Mouse (Mus musculus) hindbrain, postnatal 0 days (tissue): Measurements from ENCODE around the gene Nptxr. TPM values are rescaled to one million over a fixed set of nuclear protein-coding genes. Genes with fewer than 3 reads are reported as not detected.

Experiments used
- ATAC-seq: fragments of 200-750 bp; cut with Nextera tagmentation; 2 replicates; pipeline ENCODE4 v1.8.0; 2017; ENCODE audit warnings: mild to moderate bottlenecking, moderate TSS enrichment, moderate library complexity
- DNase-seq: peaks from one replicate; pipeline ENCODE4 v3.0.0-alpha.2; 2015; ENCODE audit warnings: low spot score
- H3K27ac ChIP-seq: fragments of 300-500 bp; sonication (generic); 2 replicates; pipeline ENCODE4 v1.5.1; 2014; ENCODE audit warnings: mild to moderate bottlenecking
- H3K27me3 ChIP-seq: fragments of 300-500 bp; sonication (generic); 2 replicates; pipeline ENCODE4 v1.6.1; 2014; ENCODE audit warnings: low read length, mixed read lengths; ENCODE audit not compliant: insufficient read depth
- H3K36me3 ChIP-seq: fragments of 300-500 bp; sonication (generic); 2 replicates; pipeline ENCODE4 v1.6.1; 2014; ENCODE audit warnings: low read length, mixed read lengths; ENCODE audit not compliant: insufficient read depth
- H3K4me1 ChIP-seq: fragments of 300-500 bp; sonication (generic); 2 replicates; pipeline ENCODE4 v1.6.1; 2014; ENCODE audit warnings: antibody characterized with exemption, low read length, mixed read lengths; ENCODE audit not compliant: insufficient read depth
- H3K4me2 ChIP-seq: fragments of 300-500 bp; sonication (generic); 2 replicates; pipeline ENCODE4 v1.6.1; 2014; ENCODE audit warnings: low read depth, mild to moderate bottlenecking, low read length, moderate library complexity, mixed read lengths
- H3K4me3 ChIP-seq: fragments of 300-500 bp; sonication (generic); 2 replicates; pipeline ENCODE4 v1.5.1; 2014; ENCODE audit warnings: low read length
- H3K9ac ChIP-seq: fragments of 300-500 bp; sonication (generic); replicated peaks from 2 replicates; pipeline ENCODE4 v1.6.1; 2014; ENCODE audit warnings: mild to moderate bottlenecking, low read length, moderate library complexity, mixed read lengths
- H3K9me3 ChIP-seq: fragments of 300-500 bp; sonication (generic); 2 replicates; pipeline ENCODE4 v1.6.1; 2016; ENCODE audit warnings: low read length, mixed read lengths
- CTCF ChIP-seq: IDR thresholded peaks from 2 replicates; pipeline ENCODE4 v1.5.1; 2016; ENCODE audit warnings: antibody characterized with exemption, control low read depth, low read depth
- WGBS: fragments of 180-500 bp; shearing (Covaris S2); extraction: QIAGEN DNeasy Blood & Tissue Kit; methylation state at CpG from one replicate; pipeline ENCODE4 v1.1.7; 2014; 5-methylcytosine and 5-hydroxymethylcytosine counted together
- polyA plus RNA-seq: library from polyadenylated mRNA; unstranded; fragments of >200 nt; fragmentation: Nextera tagmentation; extraction: Ambion mirVana; gene quantifications from 2 replicates; pipeline ENCODE4 v1.2.1, GENCODE M21; 2015
- total RNA-seq: library from RNA; depleted of rRNA; stranded (reverse); fragments of >200 nt; gene quantifications from 2 replicates; pipeline ENCODE4 v1.2.3, GENCODE M21; 2014

Nptxr gene
- total and polyA plus RNA-seq, 2 experiments from 2014 or later = 68.5 to 226 TPM

DNA sequence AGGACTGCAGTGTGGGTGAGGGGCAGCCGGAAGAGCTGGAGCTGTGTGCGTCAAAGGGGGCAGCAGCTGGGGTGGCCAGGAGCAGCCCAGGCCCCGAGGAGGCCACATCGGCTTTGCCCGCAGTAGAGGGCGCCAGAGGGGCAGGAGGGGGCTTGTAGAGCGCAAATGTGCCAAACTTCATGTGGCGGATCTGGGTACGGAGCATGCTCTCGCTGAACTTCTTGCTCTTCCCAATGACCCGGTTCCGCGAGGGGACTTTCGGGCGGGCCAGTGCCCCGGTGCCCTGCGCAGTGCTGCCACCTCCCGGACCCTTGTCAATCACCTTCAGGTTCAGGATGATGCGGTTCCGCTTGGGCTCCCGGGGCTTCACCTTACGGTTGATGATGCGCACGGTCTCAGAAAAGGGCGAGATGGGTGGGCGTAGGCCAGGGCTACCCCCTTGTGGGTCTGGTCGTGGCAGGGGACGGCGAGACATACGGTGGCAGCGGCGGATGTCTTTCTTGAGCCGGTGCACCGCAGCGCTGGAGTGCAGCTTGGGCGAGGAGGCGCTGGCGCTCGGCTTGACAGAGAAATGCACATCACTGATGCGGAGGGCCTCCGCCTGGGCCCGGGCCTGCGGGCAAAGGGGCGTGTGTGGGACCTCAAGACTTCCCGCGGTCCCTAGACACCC lies 23.9 kb upstream of the Nptxr start:
- H3K27ac ChIP-seq = no peak overlapping the region
- H3K27me3 ChIP-seq = no peaks in the 10 kb centered on the region
- 63% methylated on average over 46 of the region's 46 CpGs for WGBS
- no peak; the same call in 1 of the 2 replicates for ATAC-seq
- no peak overlapping the region for H3K4me3 ChIP-seq
- peak; percentile 67 for TF ChIP-seq CTCF
- no peaks in the 10 kb centered on the region for H3K9me3 ChIP-seq
- H3K9ac ChIP-seq = 0 out of 2 replicates have a peak overlapping the region, but pooled peaks have one; percentile 17
- no peaks in the 10 kb centered on the region; the same call in 1 of the 2 replicates for H3K36me3 ChIP-seq
- H3K4me1 ChIP-seq = peaks cover 17% of the 10 kb centered on the region
- H3K4me2 ChIP-seq = peak overlapping the region; percentile 34
- DNase-seq = peak; percentile 67

DNA sequence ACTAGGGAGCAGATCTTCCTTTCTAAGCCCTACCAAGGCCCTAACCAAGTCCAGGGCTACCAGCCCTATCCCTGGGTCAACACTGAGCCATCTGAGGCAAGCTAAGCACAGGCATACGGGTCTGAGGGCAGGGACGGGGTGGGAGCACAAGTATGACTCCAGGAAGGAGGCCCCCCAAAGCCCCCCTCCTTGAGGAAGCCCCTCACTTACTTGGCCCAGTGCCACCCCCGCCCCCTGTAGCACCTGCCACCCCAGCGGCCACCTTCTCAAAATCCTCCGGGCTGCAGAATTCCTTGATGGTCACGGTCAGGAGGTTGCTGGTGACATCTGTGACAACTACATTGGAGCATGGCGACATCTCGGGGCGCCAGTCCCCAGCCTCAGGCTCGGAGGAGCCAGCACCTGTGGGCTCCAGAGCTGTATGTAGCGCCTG lies 23.2 kb upstream of the Nptxr start:
- Histone ChIP-seq H3K9me3 (no peaks in the 10 kb centered on the region), H3K36me3 (peaks cover 6% of the 10 kb centered on the region; the same call in 1 of the 2 replicates), H3K4me2 (peak overlapping the region; percentile 34; the same call in 1 of the 2 replicates), H3K4me3 (no peak overlapping the region), H3K27ac (no peak overlapping the region), H3K9ac (0 out of 2 replicates have a peak overlapping the region, but pooled peaks have one; percentile 24), H3K27me3 (no peaks in the 10 kb centered on the region), H3K4me1 (peaks cover 12% of the 10 kb centered on the region)
- DNase-seq = no peak
- ATAC-seq = no peak
- WGBS = 66% methylated on average over 11 of the region's 11 CpGs
- no peak for TF ChIP-seq CTCF

DNA sequence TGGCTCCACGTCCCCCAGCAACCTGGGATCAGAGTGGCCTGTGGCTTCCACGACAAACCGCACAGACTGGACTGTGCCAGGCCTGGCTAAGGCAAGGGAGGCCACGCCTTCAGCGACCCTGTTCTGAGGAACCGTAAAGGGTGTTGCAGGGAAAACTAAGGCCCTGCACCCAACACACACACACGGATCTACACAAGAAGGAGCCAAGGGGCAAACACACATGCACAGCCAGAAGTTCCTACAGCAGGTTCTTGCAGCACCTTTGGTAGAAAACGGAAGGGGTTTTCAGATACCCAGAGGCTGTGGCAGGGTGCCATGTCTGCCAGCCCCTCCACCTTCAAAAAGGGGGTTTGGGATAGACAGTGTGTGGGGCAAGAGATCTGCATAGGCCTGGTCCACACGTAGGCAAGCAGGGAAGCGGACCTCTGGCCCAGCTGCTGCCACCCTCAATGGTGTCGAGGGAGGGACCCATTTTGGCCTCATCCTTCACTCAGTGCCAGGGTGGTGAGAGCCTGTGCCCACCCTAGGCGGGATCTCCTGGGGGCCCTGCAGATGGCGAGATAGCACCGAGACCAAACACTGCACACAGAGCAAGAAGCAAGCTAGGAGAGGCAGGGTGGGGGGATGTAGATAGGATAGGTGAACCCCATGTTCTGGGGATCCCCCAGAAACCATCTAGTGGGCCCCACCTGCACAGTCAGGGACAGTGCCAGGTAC lies 22.7 kb upstream of the Nptxr start:
- Histone ChIP-seq H3K4me1 (peaks cover 6% of the 10 kb centered on the region; the same call in 1 of the 2 replicates), H3K4me3 (no peak overlapping the region), H3K27ac (no peak overlapping the region; the same call in 1 of the 2 replicates), H3K4me2 (no peak overlapping the region), H3K27me3 (no peaks in the 10 kb centered on the region), H3K9ac (0 out of 2 replicates have a peak overlapping the region, but pooled peaks have one; percentile 24), H3K9me3 (no peaks in the 10 kb centered on the region), H3K36me3 (peaks cover 6% of the 10 kb centered on the region; the same call in 1 of the 2 replicates)
- no peak for ATAC-seq
- 73% methylated on average over 14 of the region's 14 CpGs for WGBS
- DNase-seq = no peak
- TF ChIP-seq CTCF = no peak

GRCm38 (mm10) chr15:79826221-79826935 lies 21.8 kb upstream of the Nptxr start:
- no peak for TF ChIP-seq CTCF
- no peak for DNase-seq
- H3K4me2 ChIP-seq = no peak overlapping the region
- H3K4me1 ChIP-seq = peaks cover 5% of the 10 kb centered on the region; the same call in 1 of the 2 replicates
- no peaks in the 10 kb centered on the region for H3K9me3 ChIP-seq
- H3K27ac ChIP-seq = no peak overlapping the region; the same call in 1 of the 2 replicates
- no peak overlapping the region for H3K9ac ChIP-seq
- no peak for ATAC-seq
- no peaks in the 10 kb centered on the region for H3K27me3 ChIP-seq
- 89% methylated on average over 9 of the region's 9 CpGs for WGBS
- H3K36me3 ChIP-seq = peaks cover 6% of the 10 kb centered on the region; the same call in 1 of the 2 replicates
- H3K4me3 ChIP-seq = no peak overlapping the region

DNA sequence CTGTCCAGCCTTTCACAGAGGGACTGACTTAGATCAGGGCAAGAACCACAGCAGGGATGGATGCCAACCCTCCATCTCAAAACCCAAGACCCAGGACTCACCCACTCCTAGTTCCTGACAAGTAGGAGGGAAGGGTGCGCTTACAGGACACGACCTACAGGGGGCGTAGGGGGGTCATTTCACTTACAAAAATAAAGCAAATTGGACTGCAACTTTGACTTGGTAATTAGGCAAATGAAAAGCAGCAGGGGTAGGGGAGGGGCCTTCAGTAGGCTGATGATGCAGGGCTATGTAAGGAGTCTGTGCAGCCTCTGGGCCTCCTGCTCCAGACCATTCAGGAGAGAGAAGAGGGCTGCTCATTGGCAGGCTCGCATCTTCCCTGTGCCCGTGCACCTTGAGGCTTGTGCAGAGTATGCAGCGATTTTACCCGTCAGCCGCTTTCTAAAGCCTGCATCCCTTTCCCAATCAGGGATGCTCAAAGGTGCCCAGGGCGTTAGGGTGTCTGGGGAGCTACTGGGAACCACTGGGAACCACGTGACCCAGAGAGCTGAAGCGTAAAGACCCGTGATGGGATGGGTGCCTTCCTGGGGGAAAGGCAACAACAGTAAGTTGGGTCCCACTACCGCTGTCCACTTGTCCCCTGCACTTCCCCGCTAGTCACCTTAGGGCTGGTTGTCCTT lies 20.7 kb upstream of the Nptxr start:
- peak; percentile 69 for DNase-seq

More for the DNA sequence above, 20.7 kb upstream of the Nptxr start:
- H3K27ac ChIP-seq = 0 out of 2 replicates have a peak overlapping the region, but pooled peaks have one; percentile 32
- 53% methylated on average over 14 of the region's 14 CpGs for WGBS
- H3K36me3 ChIP-seq = peaks cover 6% of the 10 kb centered on the region; the same call in 1 of the 2 replicates
- peak; percentile 79 for TF ChIP-seq CTCF
- H3K27me3 ChIP-seq = no peaks in the 10 kb centered on the region
- H3K4me1 ChIP-seq = peaks cover 5% of the 10 kb centered on the region; the same call in 1 of the 2 replicates
- no peak overlapping the region for H3K4me2 ChIP-seq
- no peak overlapping the region for H3K4me3 ChIP-seq
- no peaks in the 10 kb centered on the region for H3K9me3 ChIP-seq
- ATAC-seq = no peak
- no peak overlapping the region for H3K9ac ChIP-seq
